Mouse (Mus musculus) forebrain, embryonic 11.5 days (tissue): ENCODE data around the gene Zfp277. TPM values are rescaled to one million over a fixed set of nuclear protein-coding genes. Genes with fewer than 3 reads are reported as not detected.

Source experiments
- ATAC-seq: fragments of 200-750 bp; cut with Nextera tagmentation; replicated peaks from 2 replicates; pipeline ENCODE4 v1.8.0; 2017; ENCODE audit warnings: moderate TSS enrichment; ENCODE audit not compliant: low FRiP score
- DNase-seq: peaks from one replicate; pipeline ENCODE4 v3.0.0-alpha.2; 2017; ENCODE audit warnings: low spot score
- H3K27ac ChIP-seq: fragments of 300-500 bp; sonication (generic); 2 replicates; pipeline ENCODE4 v1.5.1; 2014; ENCODE audit warnings: low read depth, low read length
- H3K27me3 ChIP-seq: fragments of 300-500 bp; sonication (generic); 2 replicates; pipeline ENCODE4 v1.6.1; 2014; ENCODE audit warnings: mild to moderate bottlenecking, low read length, mixed read lengths; ENCODE audit not compliant: control insufficient read depth, insufficient read depth
- H3K36me3 ChIP-seq: fragments of 300-500 bp; sonication (generic); 2 replicates; pipeline ENCODE4 v1.6.1; 2014; ENCODE audit warnings: mild to moderate bottlenecking, low read length, moderate library complexity, mixed read lengths; ENCODE audit not compliant: control insufficient read depth, insufficient read depth
- H3K4me1 ChIP-seq: fragments of 300-500 bp; sonication (generic); replicated peaks from 2 replicates; pipeline ENCODE4 v1.6.1; 2014; ENCODE audit warnings: low read length, mixed read lengths; ENCODE audit not compliant: control insufficient read depth, insufficient read depth
- H3K4me2 ChIP-seq: fragments of 300-500 bp; sonication (generic); 2 replicates; pipeline ENCODE4 v1.6.1; 2014; ENCODE audit warnings: low read depth, mild to moderate bottlenecking, low read length, moderate library complexity, mixed read lengths; ENCODE audit not compliant: severe bottlenecking
- H3K4me3 ChIP-seq: fragments of 300-500 bp; sonication (generic); 2 replicates; pipeline ENCODE4 v1.5.1; 2014; ENCODE audit warnings: low read depth, low read length
- H3K9ac ChIP-seq: fragments of 300-500 bp; sonication (generic); 2 replicates; pipeline ENCODE4 v1.6.1; 2014; ENCODE audit warnings: low read length
- H3K9me3 ChIP-seq: fragments of 300-500 bp; sonication (generic); 2 replicates; pipeline ENCODE4 v1.6.1; 2016; ENCODE audit warnings: low read length, mixed read lengths; ENCODE audit not compliant: control insufficient read depth
- WGBS: fragments of 180-500 bp; shearing (Covaris S2); extraction: QIAGEN DNeasy Blood & Tissue Kit; methylation state at CpG from one replicate; pipeline ENCODE4 v1.1.7; 2014; 5-methylcytosine and 5-hydroxymethylcytosine counted together
- polyA plus RNA-seq: library from polyadenylated mRNA; unstranded; fragments of >200 nt; fragmentation: Nextera tagmentation; extraction: Ambion mirVana; gene quantifications from 2 replicates; pipeline ENCODE4 v1.2.1, GENCODE M21; 2014

Zfp277 gene
- polyA plus RNA-seq, 1 experiment from 2014 or later: 38.7 TPM

DNA sequence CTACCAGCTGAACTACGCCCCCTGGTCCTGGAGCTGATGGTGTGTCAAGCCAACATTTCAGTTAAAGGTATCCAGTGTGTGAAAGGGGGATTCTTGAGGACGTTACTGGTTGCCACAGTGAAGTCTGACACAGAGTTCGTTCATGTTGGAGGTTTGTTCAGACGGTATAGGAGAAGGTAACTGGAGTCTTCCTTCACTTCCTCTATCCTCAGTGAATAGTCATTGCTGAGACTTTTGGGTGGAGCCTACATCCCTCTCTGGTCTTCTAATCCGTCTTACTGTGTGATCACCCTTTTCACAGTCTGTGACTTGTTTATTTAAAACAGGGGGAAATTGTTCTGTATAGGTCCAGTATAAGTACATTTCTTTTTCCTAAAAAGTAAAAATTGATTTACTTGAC, 23.3 kb upstream of the Zfp277 start:
- WGBS: 76% methylated on average over 5 of the region's 5 CpGs
- no peak for ATAC-seq
- Histone ChIP-seq H3K4me3 (no peak overlapping the region), H3K9ac (no peak overlapping the region), H3K27me3 (no peaks in the 10 kb centered on the region), H3K36me3 (no peaks in the 10 kb centered on the region), H3K9me3 (no peaks in the 10 kb centered on the region), H3K4me1 (peaks cover 5% of the 10 kb centered on the region; the same call in 1 of the 2 replicates), H3K27ac (no peak overlapping the region), H3K4me2 (no peak overlapping the region)
- DNase-seq: no peak

DNA sequence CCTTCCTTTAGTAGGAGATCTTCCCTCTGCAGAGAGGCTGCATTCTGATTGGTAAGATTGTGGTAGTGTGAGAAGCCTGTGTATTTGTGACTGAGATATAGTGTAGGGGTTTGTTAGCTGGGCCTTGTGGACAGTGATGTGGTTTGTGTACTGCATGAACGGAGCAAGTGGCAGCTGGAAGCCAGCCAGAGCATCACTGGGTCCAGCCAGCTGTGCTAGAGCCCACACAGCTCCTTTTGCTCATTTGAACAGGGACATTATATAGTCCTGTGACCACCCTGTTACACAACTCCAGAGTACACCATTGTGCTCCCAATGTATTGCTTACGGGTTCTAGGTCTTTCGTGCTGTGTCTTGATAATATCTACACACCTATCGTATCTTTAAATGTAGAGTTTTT, 22.5 kb upstream of the Zfp277 start:
- no peak overlapping the region for H3K27ac ChIP-seq
- no peak overlapping the region for H3K9ac ChIP-seq
- no peak overlapping the region for H3K4me3 ChIP-seq
- DNase-seq (no peak), ATAC-seq (no peak)
- no peaks in the 10 kb centered on the region for H3K9me3 ChIP-seq
- H3K36me3 ChIP-seq: no peaks in the 10 kb centered on the region
- no peak overlapping the region for H3K4me2 ChIP-seq
- WGBS: 91% methylated on average over 4 of the region's 4 CpGs
- H3K4me1 ChIP-seq: peaks cover 5% of the 10 kb centered on the region; the same call in 1 of the 2 replicates
- H3K27me3 ChIP-seq: no peaks in the 10 kb centered on the region

DNA sequence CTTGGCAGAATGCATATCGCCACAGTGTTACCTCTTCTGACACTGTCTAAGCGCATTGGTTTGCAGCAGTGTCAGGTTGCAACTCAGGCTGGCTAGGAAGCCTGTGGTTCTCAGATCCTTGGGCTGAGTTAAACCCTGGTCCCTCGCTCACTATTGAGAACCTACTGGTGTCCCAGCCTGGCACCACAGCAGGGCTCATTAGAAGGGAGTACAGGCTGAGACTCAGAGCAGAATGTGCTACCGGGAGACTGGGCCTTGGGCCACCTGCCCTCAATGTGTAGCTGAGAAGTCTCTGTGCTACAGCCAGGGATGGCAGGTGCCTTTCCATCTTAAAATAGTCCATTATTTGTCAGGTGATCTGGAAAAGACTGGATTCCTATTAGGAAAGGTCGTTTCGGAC, 18.6 kb upstream of the Zfp277 start:
- no peak overlapping the region for H3K27ac ChIP-seq
- DNase-seq (no peak), ATAC-seq (peak; percentile 40)
- peaks cover 7% of the 10 kb centered on the region; the same call in 1 of the 2 replicates for H3K4me1 ChIP-seq
- 40% methylated on average over 6 of the region's 6 CpGs for WGBS
- H3K9ac ChIP-seq: no peak overlapping the region; the same call in 1 of the 2 replicates
- no peaks in the 10 kb centered on the region for H3K27me3 ChIP-seq
- no peak overlapping the region for H3K4me2 ChIP-seq
- no peak overlapping the region for H3K4me3 ChIP-seq
- no peaks in the 10 kb centered on the region for H3K9me3 ChIP-seq
- no peaks in the 10 kb centered on the region for H3K36me3 ChIP-seq

DNA sequence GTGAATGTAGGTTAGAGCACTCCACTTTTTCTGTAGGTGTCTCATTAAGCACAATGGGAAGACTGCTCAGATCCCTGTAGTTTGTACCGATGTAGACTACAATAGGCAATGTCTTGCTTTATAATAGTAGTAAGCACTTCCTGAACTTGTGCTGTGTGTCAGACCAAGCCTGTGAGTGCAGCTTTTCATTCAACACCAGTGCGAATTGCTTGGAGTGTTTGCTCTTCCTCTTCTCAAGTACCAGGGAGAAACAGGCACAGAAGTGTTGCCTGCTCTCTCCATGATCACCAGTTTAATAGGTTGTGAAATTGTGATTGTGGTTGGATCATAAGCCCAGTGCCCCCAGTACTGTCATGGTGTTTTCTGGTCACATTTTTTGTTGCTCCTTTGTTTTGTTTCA, 18.1 kb upstream of the Zfp277 start:
- Histone ChIP-seq H3K4me3 (no peak overlapping the region), H3K27me3 (no peaks in the 10 kb centered on the region), H3K27ac (no peak overlapping the region), H3K9ac (no peak overlapping the region), H3K4me1 (peaks cover 7% of the 10 kb centered on the region; the same call in 1 of the 2 replicates), H3K4me2 (no peak overlapping the region), H3K9me3 (no peaks in the 10 kb centered on the region), H3K36me3 (no peaks in the 10 kb centered on the region)
- ATAC-seq (no peak), DNase-seq (no peak)
- WGBS: 62% methylated on average over 2 of the region's 2 CpGs

GRCm38 (mm10) chr12:40462693-40463235, 17.1 kb upstream of the Zfp277 start:
- Histone ChIP-seq H3K27ac (no peak overlapping the region), H3K4me2 (no peak overlapping the region), H3K4me1 (peaks cover 7% of the 10 kb centered on the region; the same call in 1 of the 2 replicates), H3K27me3 (no peaks in the 10 kb centered on the region), H3K4me3 (no peak overlapping the region), H3K9me3 (no peaks in the 10 kb centered on the region), H3K36me3 (no peaks in the 10 kb centered on the region), H3K9ac (no peak overlapping the region)
- ATAC-seq (no peak), DNase-seq (no peak)
- WGBS: 51% methylated on average over 7 of the region's 7 CpGs

- ATAC-seq (0 out of 2 replicates have a peak, but pooled peaks have one; percentile 21), DNase-seq (no peak)
- no peak overlapping the region for H3K9ac ChIP-seq
- no peak overlapping the region for H3K4me3 ChIP-seq
- H3K36me3 ChIP-seq: no peaks in the 10 kb centered on the region
- peaks cover 6% of the 10 kb centered on the region; the same call in 1 of the 2 replicates for H3K4me1 ChIP-seq
- no peaks in the 10 kb centered on the region for H3K9me3 ChIP-seq
- WGBS: 82% methylated on average over 6 of the region's 6 CpGs
- no peak overlapping the region for H3K4me2 ChIP-seq
- no peak overlapping the region for H3K27ac ChIP-seq
- H3K27me3 ChIP-seq: no peaks in the 10 kb centered on the region
These were observed 14.1 kb upstream of the Zfp277 start for GRCm38 (mm10) chr12:40459673-40460265.

DNA sequence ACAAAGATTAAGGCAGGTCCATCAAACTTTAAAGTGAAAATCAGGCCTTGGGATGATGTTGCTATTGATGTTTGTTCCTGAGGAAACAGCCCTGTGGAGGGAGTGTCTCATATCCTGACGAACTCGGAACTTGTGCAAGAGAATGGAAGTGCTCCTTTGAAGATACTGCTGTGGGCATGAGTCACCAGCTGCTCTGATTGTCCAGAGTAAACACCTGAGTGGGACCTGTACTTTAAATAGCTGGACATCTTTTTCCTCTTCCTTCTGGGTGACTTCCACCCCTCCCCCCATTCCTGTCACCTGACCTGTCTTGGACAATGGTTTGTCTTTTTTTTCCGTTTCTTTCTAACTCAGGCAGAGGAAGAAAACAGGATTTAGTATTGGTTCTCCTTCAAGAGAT, 13.3 kb upstream of the Zfp277 start:
- Histone ChIP-seq H3K4me3 (no peak overlapping the region), H3K36me3 (no peaks in the 10 kb centered on the region), H3K27me3 (no peaks in the 10 kb centered on the region), H3K4me1 (peaks cover 2% of the 10 kb centered on the region; the same call in 1 of the 2 replicates), H3K9ac (no peak overlapping the region), H3K4me2 (no peak overlapping the region), H3K27ac (no peak overlapping the region), H3K9me3 (no peaks in the 10 kb centered on the region)
- ATAC-seq (no peak), DNase-seq (no peak)
- WGBS: 75% methylated on average over 3 of the region's 3 CpGs

DNA sequence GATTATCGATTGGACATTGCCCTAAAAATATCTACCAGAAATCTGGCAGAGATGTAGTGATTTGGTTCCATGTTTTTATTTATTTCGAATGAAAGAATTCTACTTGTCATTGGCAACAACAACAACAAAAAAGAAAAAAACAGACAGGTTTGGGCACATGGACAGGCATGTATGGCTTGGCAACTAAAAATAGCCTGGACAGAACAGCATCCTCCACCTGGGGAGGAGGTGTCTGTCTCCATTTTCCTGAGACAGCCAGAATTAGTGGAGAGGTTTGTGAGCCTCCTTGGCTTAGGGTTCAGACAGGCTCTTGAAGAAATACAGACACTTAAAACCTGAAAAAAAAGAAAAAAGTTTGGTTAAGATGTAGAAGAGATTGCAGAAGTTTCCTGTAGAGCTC, 10.8 kb upstream of the Zfp277 start:
- H3K4me2 ChIP-seq: no peak overlapping the region
- H3K27me3 ChIP-seq: no peaks in the 10 kb centered on the region
- WGBS: 92% methylated on average over 2 of the region's 2 CpGs
- H3K9me3 ChIP-seq: no peaks in the 10 kb centered on the region
- no peaks in the 10 kb centered on the region for H3K36me3 ChIP-seq
- ATAC-seq: no peak
- DNase-seq: no peak
- H3K27ac ChIP-seq: no peak overlapping the region
- no peak overlapping the region for H3K9ac ChIP-seq
- H3K4me3 ChIP-seq: no peak overlapping the region
- no peaks in the 10 kb centered on the region for H3K4me1 ChIP-seq
